Mouse (Mus musculus): ENCODE data around the gene Xaf1.

Xaf1 gene

DNA sequence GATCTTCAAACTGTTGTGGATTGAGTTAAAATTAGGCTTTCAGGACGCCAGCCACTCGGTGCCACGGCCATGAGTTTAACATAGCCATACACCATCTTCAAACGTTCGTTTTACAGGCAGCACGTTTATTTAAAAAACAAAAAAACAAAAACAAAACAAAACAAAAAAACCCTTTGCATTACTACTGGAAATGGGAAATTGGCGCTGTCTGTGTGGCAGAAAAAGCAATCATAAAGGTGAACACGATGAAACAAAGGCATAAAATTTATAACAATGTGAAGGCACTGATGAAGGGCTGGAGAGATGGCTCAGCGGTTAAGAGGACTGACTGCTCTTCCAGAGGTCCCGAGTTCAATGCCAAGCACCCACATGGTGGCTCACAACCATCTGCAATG lies 60.9 kb downstream of the Xaf1 start, which contains the start of gene Tekt1:
Gene Tekt1, minus strand, starts transcription at position 96 of the 395 bp plus-strand sequence.
- DNase-seq = no peak
